Mouse (Mus musculus): ENCODE results near the gene Rnf123. TPM values are rescaled to one million over a fixed set of nuclear protein-coding genes. Genes with fewer than 3 reads are reported as not detected.

The Rnf123 gene
- polyA plus RNA-seq, 1 experiment, result not detected

GRCm38 (mm10) chr9:108121170-108121969, 38.2 kb upstream of the Rnf123 start:
- WGBS, result 72% methylated on average over 10 of the region's 10 CpGs
- H3K4me1 ChIP-seq (ENCODE audit: control insufficient read depth, insufficient read depth, low read length), result peaks cover 56% of the 10 kb centered on the region
- peak overlapping the region; percentile 49 for H3K27ac ChIP-seq (ENCODE audit: insufficient read depth, low read depth, low read length)
- H3K4me3 ChIP-seq (ENCODE audit: insufficient read depth, low read depth, low read length), result no peak overlapping the region
- TF ChIP-seq CTCF (IDR thresholded peaks at IDR 0.05; ENCODE audit: insufficient read depth, low read depth, low read length) (no peak), POLR2A (IDR thresholded peaks at IDR 0.05; ENCODE audit: insufficient read depth, low read depth, low read length) (no peak)

- TF ChIP-seq POLR2A (IDR thresholded peaks at IDR 0.05; ENCODE audit: insufficient read depth, low read depth, low read length) (no peak), CTCF (IDR thresholded peaks at IDR 0.05; ENCODE audit: insufficient read depth, low read depth, low read length) (no peak)
- 58% methylated on average over 8 of the region's 8 CpGs for WGBS
- peak overlapping the region; percentile 40 for H3K27ac ChIP-seq (ENCODE audit: insufficient read depth, low read depth, low read length)
- H3K4me3 ChIP-seq (ENCODE audit: insufficient read depth, low read depth, low read length), result no peak overlapping the region
- H3K4me1 ChIP-seq (ENCODE audit: control insufficient read depth, insufficient read depth, low read length), result peaks cover 56% of the 10 kb centered on the region
Observed at GRCm38 (mm10) chr9:108120671-108121070, 37.5 kb upstream of the Rnf123 start.

GRCm38 (mm10) chr9:108119891-108120411, 36.8 kb upstream of the Rnf123 start:
- 0 out of 2 replicates have a peak overlapping the region, but pooled peaks have one; percentile 40 for H3K27ac ChIP-seq (ENCODE audit: insufficient read depth, low read depth, low read length)
- no peak overlapping the region for H3K4me3 ChIP-seq (ENCODE audit: insufficient read depth, low read depth, low read length)
- 31% methylated on average over 11 of the region's 11 CpGs for WGBS
- H3K4me1 ChIP-seq (ENCODE audit: control insufficient read depth, insufficient read depth, low read length), result peaks cover 57% of the 10 kb centered on the region
- TF ChIP-seq POLR2A (IDR thresholded peaks at IDR 0.05; ENCODE audit: insufficient read depth, low read depth, low read length), result no peak
- no peak for TF ChIP-seq CTCF (IDR thresholded peaks at IDR 0.05; ENCODE audit: insufficient read depth, low read depth, low read length)

- WGBS, result 53% methylated on average over 4 of the region's 4 CpGs
- peaks cover 50% of the 10 kb centered on the region for H3K4me1 ChIP-seq (ENCODE audit: control insufficient read depth, insufficient read depth, low read length)
- no peak overlapping the region for H3K4me3 ChIP-seq (ENCODE audit: insufficient read depth, low read depth, low read length)
- TF ChIP-seq POLR2A (IDR thresholded peaks at IDR 0.05; ENCODE audit: insufficient read depth, low read depth, low read length) (no peak), CTCF (IDR thresholded peaks at IDR 0.05; ENCODE audit: insufficient read depth, low read depth, low read length) (no peak)
- no peak overlapping the region for H3K27ac ChIP-seq (ENCODE audit: insufficient read depth, low read depth, low read length)
Observed at GRCm38 (mm10) chr9:108117143-108117542, 34.0 kb upstream of the Rnf123 start.

GRCm38 (mm10) chr9:108115290-108116077, 32.3 kb upstream of the Rnf123 start:
- Histone ChIP-seq H3K27ac (ENCODE audit: insufficient read depth, low read depth, low read length) (peak overlapping the region; percentile 38), H3K4me1 (ENCODE audit: control insufficient read depth, insufficient read depth, low read length) (peaks cover 50% of the 10 kb centered on the region), H3K4me3 (ENCODE audit: insufficient read depth, low read depth, low read length) (no peak overlapping the region)
- 65% methylated on average over 43 of the region's 43 CpGs for WGBS
- TF ChIP-seq CTCF (IDR thresholded peaks at IDR 0.05; ENCODE audit: insufficient read depth, low read depth, low read length), result no peak
- no peak for TF ChIP-seq POLR2A (IDR thresholded peaks at IDR 0.05; ENCODE audit: insufficient read depth, low read depth, low read length)

GRCm38 (mm10) chr9:108112719-108113340, 29.7 kb upstream of the Rnf123 start:
- peaks cover 45% of the 10 kb centered on the region for H3K4me1 ChIP-seq (ENCODE audit: control insufficient read depth, insufficient read depth, low read length)
- H3K4me3 ChIP-seq (ENCODE audit: insufficient read depth, low read depth, low read length), result no peak overlapping the region
- H3K27ac ChIP-seq (ENCODE audit: insufficient read depth, low read depth, low read length), result no peak overlapping the region
- TF ChIP-seq POLR2A (IDR thresholded peaks at IDR 0.05; ENCODE audit: insufficient read depth, low read depth, low read length) (no peak), CTCF (IDR thresholded peaks at IDR 0.05; ENCODE audit: insufficient read depth, low read depth, low read length) (no peak)
- 87% methylated on average over 18 of the region's 18 CpGs for WGBS

GRCm38 (mm10) chr9:108111593-108112121, 28.5 kb upstream of the Rnf123 start:
- no peak for TF ChIP-seq POLR2A (IDR thresholded peaks at IDR 0.05; ENCODE audit: insufficient read depth, low read depth, low read length)
- no peak for TF ChIP-seq CTCF (IDR thresholded peaks at IDR 0.05; ENCODE audit: insufficient read depth, low read depth, low read length)
- no peak overlapping the region for H3K27ac ChIP-seq (ENCODE audit: insufficient read depth, low read depth, low read length)
- 72% methylated on average over 17 of the region's 17 CpGs for whole genome bisulfite sequencing

GRCm38 (mm10) chr9:108111101-108111592, 28.0 kb upstream of the Rnf123 start:
- H3K4me1 ChIP-seq (ENCODE audit: control insufficient read depth, insufficient read depth, low read length), result peaks cover 40% of the 10 kb centered on the region
- H3K4me3 ChIP-seq (ENCODE audit: insufficient read depth, low read depth, low read length), result no peak overlapping the region
- WGBS, result 22% methylated on average over 22 of the region's 22 CpGs
- TF ChIP-seq POLR2A (IDR thresholded peaks at IDR 0.05; ENCODE audit: insufficient read depth, low read depth, low read length), result no peak
- TF ChIP-seq CTCF (IDR thresholded peaks at IDR 0.05; ENCODE audit: insufficient read depth, low read depth, low read length), result no peak
- no peak overlapping the region for H3K27ac ChIP-seq (ENCODE audit: insufficient read depth, low read depth, low read length)

More at GRCm38 (mm10) chr9:108111593-108112121, 28.5 kb upstream of the Rnf123 start:
- Histone ChIP-seq H3K4me3 (ENCODE audit: insufficient read depth, low read depth, low read length) (no peak overlapping the region), H3K4me1 (ENCODE audit: control insufficient read depth, insufficient read depth, low read length) (peaks cover 42% of the 10 kb centered on the region)

Measured in olfactory bulb, adult 2 months (tissue).